Mouse (Mus musculus) spleen, postnatal 14 days (tissue): ENCODE data around the gene Ctdsp1.

Experiments used
- DNase-seq, 2 experiments: peaks; one replicate each; pipeline ENCODE4 v3.0.0; 2021 to 2022; ENCODE audit warnings: low spot score in 2 of 2

Ctdsp1 gene

GRCm38 (mm10) chr1:74444538-74444937 lies 53.2 kb downstream of the Ctdsp1 start:
- no peak for DNase-seq
